Mouse (Mus musculus) bone marrow macrophage, adult 2 months (primary cell): ENCODE data around the gene Gadd45b. TPM values are rescaled to one million over a fixed set of nuclear protein-coding genes. Genes with fewer than 3 reads are reported as not detected.

Experiments used
- H3K27ac ChIP-seq: 2 replicates; pipeline ENCODE4 v1.5.1; 2012; ENCODE audit warnings: low read depth, low read length; ENCODE audit not compliant: insufficient read depth
- H3K4me1 ChIP-seq: 2 replicates; pipeline ENCODE4 v1.6.1; 2012; ENCODE audit warnings: low read length; ENCODE audit not compliant: control insufficient read depth, insufficient read depth
- H3K4me3 ChIP-seq: 2 replicates; pipeline ENCODE4 v1.5.1; 2012; ENCODE audit warnings: mild to moderate bottlenecking, low read length, moderate library complexity; ENCODE audit not compliant: insufficient read depth
- CTCF ChIP-seq: IDR thresholded peaks from 2 replicates; pipeline ENCODE4 v1.5.1; 2012; ENCODE audit warnings: low read depth, mild to moderate bottlenecking, low read length, moderate library complexity
- POLR2A ChIP-seq: IDR thresholded peaks from 2 replicates; pipeline ENCODE4 v1.6.1; 2012; ENCODE audit warnings: mild to moderate bottlenecking, low read depth, low read length, borderline replicate concordance
- polyA plus RNA-seq: library from polyadenylated mRNA; stranded (reverse); fragments of >200 nt; gene quantifications from 2 replicates; pipeline ENCODE4 v1.2.4, GENCODE M21; 2012; ENCODE audit not compliant: missing spikeins, insufficient read depth, insufficient read length

The Gadd45b gene
- polyA plus RNA-seq, 1 experiment: 15.8 TPM

DNA sequence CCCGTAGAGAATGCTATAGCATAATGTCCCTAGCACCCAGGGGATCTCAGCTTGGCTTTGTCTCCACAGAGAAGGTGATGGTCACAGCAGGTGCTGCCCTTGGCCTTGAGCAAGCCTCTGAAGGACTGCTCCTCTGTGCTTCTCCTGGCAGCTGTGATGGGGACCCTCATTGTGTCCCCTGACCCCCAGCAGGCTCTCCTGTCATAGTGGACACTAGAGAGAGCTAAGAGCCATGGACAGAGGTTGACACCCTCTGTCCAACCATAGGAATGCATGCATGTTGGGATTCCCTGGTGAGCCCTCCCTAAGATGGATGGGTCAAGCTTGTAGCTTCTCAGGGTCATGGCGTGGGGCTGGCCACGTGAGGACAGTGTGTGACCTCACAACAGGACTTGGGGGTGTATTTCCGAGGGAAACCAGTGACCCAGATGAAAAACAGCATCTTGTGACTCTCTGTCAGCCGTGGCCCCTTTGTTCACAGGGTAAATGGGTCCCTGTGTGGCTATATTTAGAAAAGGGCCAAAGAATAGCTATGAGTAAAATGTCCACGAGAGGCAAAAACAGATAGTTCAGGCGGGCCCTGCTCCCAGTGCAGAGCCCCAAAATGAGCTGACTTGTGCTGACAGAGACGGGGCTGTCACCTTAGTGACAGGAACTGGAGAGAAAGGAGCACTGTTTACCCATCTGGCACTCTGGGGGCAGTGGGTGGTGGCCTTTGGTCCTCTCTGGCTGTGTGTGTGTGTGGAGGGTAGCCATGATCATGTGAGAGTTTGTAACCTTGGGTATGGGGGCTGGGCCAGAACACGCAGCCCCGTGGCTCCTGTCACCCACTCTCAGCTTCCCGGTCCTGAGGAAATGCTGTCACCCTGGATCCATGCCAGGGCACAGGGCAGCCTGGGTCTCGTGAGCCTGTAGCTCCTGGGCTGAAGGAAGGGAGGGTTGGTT is 33.4 kb downstream of the Gadd45b start:
- no peak for TF ChIP-seq POLR2A
- TF ChIP-seq CTCF: no peak
- H3K4me3 ChIP-seq: peak overlapping the region; percentile 8; the same call in 1 of the 2 replicates
- peaks cover 59% of the 10 kb centered on the region for H3K4me1 ChIP-seq
- peak overlapping the region; percentile 99 for H3K27ac ChIP-seq

DNA sequence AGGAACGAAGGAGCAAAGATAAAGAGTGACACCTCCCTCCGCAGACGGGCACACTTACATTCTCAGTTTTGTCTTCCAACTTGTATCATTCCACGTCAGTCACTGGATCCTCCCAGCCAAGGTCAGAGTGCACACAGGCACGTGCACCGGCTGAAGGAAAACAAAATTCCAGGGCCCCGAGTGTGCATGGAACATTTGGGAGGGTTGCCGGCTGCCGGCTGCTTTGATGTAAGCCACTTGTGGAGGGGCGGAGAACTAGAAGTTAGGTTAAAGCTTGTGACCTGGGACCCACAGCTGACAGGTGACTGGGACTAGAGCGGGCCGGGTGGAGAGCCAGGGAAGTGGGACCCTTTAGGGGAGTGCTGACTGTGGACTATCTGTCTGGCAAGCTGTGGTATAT is 36.4 kb downstream of the Gadd45b start:
- Histone ChIP-seq H3K4me1 (peaks cover 69% of the 10 kb centered on the region), H3K4me3 (no peak overlapping the region), H3K27ac (no peak overlapping the region)
- no peak for TF ChIP-seq CTCF
- no peak for TF ChIP-seq POLR2A

DNA sequence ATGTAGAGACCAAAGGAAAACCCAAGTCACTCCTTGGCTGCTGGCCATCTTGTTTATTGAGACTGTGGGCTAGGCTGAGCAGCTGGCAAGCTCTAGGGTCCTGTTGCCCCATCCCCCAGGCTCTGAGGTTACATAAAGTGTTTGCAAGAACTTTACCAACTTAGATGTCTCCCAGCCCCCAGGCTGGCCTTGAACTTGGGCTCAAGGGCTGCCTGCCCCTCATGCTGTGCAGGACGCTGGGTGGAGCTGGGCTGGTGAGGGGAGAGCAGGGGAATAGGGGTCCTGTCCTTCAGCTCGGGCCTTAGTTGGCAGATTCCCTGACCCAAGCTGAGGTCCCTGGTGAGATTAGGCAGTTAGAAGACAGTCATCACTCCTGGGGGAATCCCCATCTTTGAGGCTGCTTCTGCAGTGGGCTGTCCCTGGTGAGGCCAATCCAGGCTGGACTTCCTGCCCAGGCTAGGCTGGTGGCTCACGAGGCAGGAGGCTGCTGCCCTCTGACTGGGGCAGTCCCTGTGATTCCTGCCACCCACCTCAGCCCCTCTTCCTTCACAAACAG is 37.3 kb downstream of the Gadd45b start:
- Histone ChIP-seq H3K27ac (peak overlapping the region; percentile 84), H3K4me1 (peaks cover 63% of the 10 kb centered on the region), H3K4me3 (no peak overlapping the region)
- TF ChIP-seq POLR2A (no peak), CTCF (no peak)

DNA sequence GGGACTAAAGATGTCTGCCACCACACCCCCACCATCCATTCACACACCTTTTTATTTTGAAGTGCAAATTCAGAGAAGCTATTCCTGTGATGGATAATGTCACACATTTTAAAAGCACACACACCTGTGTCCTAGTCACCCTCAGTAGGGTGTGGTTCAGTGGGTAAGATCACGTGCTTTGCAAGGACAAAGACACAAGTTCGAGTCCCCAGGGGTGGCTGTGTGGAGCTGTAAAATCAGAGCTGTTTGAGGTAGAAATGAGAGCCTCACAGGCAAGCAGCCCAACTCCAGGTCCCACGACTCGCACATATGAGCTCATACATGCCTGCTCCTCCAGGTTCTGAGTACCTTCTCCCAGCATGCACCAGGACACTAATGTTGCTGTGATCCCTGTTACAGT is 38.2 kb downstream of the Gadd45b start:
- no peak overlapping the region for H3K4me3 ChIP-seq
- no peak for TF ChIP-seq CTCF
- TF ChIP-seq POLR2A: no peak

DNA sequence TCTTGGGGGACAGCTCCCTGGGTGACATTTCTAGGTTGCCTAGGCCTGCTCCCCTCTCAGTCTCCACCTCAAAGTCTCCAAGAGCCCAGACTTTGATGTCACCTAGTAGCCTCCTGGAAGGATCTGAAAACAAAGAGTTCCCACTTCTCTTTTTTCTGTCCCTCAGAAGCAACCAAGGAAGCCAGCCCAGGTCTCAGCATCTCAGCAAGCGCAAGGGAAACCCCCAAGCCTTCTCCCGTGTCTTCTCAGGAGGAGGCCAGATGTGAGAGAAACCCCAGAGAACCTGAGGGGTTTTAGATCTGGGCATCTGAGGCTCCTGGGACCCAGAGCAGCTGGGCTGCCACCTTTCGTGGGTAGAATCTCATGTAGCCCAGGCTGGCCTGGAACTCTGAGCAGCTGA is 39.4 kb downstream of the Gadd45b start:
- no peak for TF ChIP-seq CTCF
- TF ChIP-seq POLR2A: no peak
- peaks cover 44% of the 10 kb centered on the region for H3K4me1 ChIP-seq
- H3K27ac ChIP-seq: no peak overlapping the region
- H3K4me3 ChIP-seq: no peak overlapping the region

More for the DNA sequence above, 38.2 kb downstream of the Gadd45b start:
- H3K27ac ChIP-seq: peak overlapping the region; percentile 84
- peaks cover 54% of the 10 kb centered on the region for H3K4me1 ChIP-seq

DNA sequence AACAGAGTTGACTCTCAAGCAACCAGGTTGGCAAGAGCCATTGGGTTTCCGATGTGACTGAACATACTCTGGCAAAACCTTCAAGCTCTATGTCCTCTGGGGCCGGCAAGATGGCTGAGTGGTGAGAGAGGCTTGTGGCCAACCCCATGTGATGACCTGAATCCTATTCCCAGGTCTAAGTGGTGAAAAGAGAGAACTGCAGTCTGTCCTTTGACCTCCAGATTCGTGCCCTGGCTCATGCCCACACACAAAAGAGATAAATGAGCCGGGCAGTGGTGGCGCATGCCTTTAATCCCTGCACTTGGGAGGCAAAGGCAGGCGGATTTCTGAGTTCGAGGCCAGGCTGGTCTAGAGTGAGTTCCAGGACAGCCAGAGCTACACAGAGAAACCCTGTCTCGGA is 40.3 kb downstream of the Gadd45b start:
- Histone ChIP-seq H3K4me3 (no peak overlapping the region), H3K27ac (no peak overlapping the region), H3K4me1 (peaks cover 36% of the 10 kb centered on the region)
- TF ChIP-seq POLR2A (no peak), CTCF (no peak)

DNA sequence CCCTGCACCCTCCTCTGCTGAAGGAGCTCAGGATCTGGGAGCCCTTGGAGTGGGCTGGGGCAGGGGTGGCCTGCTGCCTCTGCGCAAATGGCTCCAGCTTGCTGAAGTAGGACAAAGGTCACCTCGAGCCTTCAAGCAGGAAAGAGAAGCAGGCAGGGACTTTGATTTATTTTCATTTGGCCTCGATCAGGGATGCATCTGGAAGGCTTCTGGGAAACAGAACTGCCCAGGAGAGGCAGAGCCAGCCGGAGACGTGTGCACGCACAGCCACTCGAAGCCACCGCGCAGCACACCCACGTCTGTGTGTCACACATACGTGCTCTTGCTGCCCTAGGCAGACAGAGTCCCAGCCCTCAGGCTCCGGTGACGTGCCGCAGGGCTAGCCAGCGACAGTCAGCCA is 41.7 kb downstream of the Gadd45b start:
- Histone ChIP-seq H3K4me3 (no peak overlapping the region), H3K4me1 (peaks cover 29% of the 10 kb centered on the region), H3K27ac (no peak overlapping the region)
- TF ChIP-seq POLR2A (no peak), CTCF (no peak)

DNA sequence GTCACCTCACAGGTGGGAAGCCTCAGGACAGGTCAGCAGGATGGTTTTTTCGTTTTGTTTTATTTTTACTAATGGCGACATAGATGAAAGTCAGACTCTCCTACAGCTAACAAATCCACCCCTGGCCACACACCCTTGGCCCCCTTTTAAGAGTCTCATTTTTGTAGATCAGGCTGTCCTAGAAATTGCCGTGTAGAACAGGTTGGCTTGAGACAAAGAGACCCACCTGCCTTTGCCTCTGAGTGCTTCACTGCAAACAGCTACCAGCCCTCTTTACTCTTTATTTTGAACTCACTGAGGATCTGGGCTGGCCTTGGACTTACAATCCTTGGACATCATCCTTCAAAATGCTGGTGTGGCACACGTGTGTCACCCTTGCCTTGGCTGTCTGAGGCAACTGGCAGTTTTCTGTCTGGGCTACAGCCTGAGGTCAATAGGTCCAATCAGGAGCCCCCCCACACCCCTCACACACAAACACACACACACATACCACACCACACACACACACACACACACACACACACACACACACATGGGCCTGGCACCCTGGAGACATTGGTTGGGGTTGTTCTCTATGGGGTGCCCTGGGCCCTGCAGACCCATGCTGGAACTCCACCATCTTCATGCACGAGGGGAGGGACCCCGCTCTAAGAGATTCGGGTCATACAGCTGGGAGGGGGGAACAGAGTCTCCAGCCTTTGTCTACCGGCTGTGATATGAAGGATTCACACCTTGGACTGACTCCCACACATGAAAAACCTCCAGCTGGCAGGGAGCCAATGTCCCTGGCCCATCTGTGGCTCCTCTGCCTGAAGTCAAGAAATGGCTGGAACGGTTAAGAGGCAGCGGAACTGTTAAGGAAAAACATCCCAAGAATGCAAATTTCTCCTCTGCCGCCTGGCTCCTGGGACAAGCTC is 42.5 kb downstream of the Gadd45b start:
- no peak for TF ChIP-seq CTCF
- TF ChIP-seq POLR2A: no peak
- no peak overlapping the region for H3K27ac ChIP-seq
- H3K4me1 ChIP-seq: peaks cover 22% of the 10 kb centered on the region
- H3K4me3 ChIP-seq: no peak overlapping the region

DNA sequence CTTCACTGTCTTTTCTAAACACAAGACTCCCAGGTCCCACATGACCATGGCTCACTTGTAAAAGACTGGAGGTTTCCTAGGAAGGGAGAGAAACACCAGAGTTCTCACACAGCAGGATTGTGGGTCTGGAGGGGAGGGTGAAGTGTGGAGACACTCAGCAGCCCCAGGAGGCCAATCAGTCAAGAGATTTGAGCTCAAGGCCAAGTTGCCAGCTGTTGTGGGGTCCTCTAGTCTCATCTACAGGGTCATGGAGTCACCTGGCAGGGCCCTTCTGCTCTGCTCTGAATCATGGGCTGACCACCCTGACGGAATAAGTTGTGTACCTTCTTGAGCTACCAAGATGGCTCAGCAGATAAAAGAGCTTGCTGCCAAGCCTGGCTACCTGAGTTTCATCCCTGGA is 43.8 kb downstream of the Gadd45b start:
- Histone ChIP-seq H3K4me3 (no peak overlapping the region), H3K4me1 (peaks cover 9% of the 10 kb centered on the region), H3K27ac (no peak overlapping the region)
- TF ChIP-seq CTCF (no peak), POLR2A (no peak)
